Mouse (Mus musculus) lung, adult 2 months (tissue): ENCODE measurements around the gene Plbd1.

Experiments used
- CTCF ChIP-seq: fragments of 200-500 bp; IDR thresholded peaks from 2 replicates; pipeline ENCODE4 v1.5.1; 2011; ENCODE audit warnings: mild to moderate bottlenecking, low read length, control low read depth; ENCODE audit not compliant: insufficient read depth
- POLR2A ChIP-seq: fragments of 200-500 bp; IDR thresholded peaks from 2 replicates; pipeline ENCODE4 v1.6.1; 2011; ENCODE audit warnings: low read depth, mild to moderate bottlenecking, control low read depth, low read length, borderline replicate concordance; ENCODE audit errors: extremely low read depth

DNA sequence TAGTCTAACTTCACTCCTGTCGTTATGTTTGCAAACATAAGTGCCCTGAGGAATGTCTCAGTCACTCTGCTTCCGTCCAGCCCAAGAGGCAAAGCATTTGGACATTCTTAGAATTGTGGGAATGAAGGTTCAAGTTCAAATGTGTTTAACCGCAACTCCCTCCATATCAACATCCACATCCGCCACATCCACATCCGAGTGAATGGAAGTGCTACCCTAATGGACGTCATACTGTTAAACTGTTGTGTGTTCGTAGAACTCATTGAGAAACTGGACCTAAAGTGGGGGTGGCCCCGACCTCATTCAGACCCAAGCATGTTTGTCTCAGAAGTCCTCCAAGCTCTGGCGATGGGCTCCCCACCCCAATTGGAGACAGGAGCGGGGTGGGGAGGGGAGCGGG is 5.9 kb downstream of the Plbd1 start:
- TF ChIP-seq CTCF: no peak
- TF ChIP-seq POLR2A: no peak
